13 mouse cellular contexts compared by ENCODE assay signal in the genomic region with DNA sequence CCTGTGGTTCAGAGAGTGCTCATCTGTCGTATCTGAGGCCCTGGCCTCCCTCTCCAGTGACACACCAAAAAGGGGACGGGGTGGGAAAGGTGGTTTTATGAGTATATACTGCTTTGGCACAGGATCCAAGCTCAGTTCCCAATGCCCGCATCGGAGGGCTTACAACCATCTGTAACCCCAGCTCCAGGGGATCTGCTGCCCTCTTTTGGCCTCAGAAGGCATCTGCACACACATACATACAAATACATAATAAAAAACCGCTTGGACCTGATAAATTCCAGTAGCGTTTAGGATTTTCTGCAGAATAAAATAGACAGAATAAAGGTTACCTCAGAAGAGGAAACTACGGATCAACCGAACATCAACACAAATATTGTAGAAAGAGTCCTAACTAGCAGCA. TPM values are rescaled to one million over a fixed set of nuclear protein-coding genes. Genes with fewer than 3 reads are reported as not detected.
A peak's percentile ranks its signal among the peaks of the same experiment; 100 is the strongest.
DNase-seq lines count a peak whose midpoint lies in the region; ATAC-seq and TF ChIP-seq lines count a peak whose summit lies in the region.
"Had no signal": no experiment of that assay in that cellular context is flagged by ENCODE, and none has a peak within 500 bp of the region (broad histone marks: within the 10 kb centered on the region; RNA-seq: fewer than 3 reads in every experiment).

No protein-coding gene starts in this region.

- peaks cover 12% of the 10 kb centered on the region for H3K4me1 ChIP-seq in intestine, postnatal 0 days (replicated peaks; ENCODE audit: control insufficient read depth, insufficient read depth, low read length)
- H3K4me1 ChIP-seq in intestine, embryonic 15.5 days (replicated peaks), result peaks cover 28% of the 10 kb centered on the region
- H3K4me1 ChIP-seq in embryonic facial prominence, embryonic 12.5 days, result peaks cover 67% of the 10 kb centered on the region

- no peaks in the 10 kb centered on the region; the same call in 1 of the 2 replicates for H3K36me3 ChIP-seq in intestine, postnatal 0 days (ENCODE audit: control insufficient read depth, insufficient read depth)
- H3K36me3 ChIP-seq in intestine, embryonic 15.5 days, result no peaks in the 10 kb centered on the region
- no peaks in the 10 kb centered on the region for H3K36me3 ChIP-seq in embryonic facial prominence, embryonic 12.5 days
- H3K36me3 ChIP-seq: liver, embryonic 13.5 days; stomach, embryonic 15.5 days had no signal

- H3K27ac ChIP-seq in intestine, postnatal 0 days (ENCODE audit: low read depth, low read length), result no peak overlapping the region
- H3K27ac ChIP-seq in intestine, embryonic 15.5 days, result no peak overlapping the region
- peak overlapping the region; percentile 77 for H3K27ac ChIP-seq in embryonic facial prominence, embryonic 12.5 days
- H3K27ac ChIP-seq: liver, embryonic 13.5 days; stomach, embryonic 15.5 days had no signal

- DNase-seq in A20 (ENCODE audit: low read depth, low spot score), result peak; percentile 40
- peak; percentile 58 for DNase-seq in ES-CJ7 (ENCODE audit: low read depth, low spot score)
- no peak for DNase-seq in spleen, postnatal 14 days (ENCODE audit: low spot score in 2 of 2)
- no peak for DNase-seq in cerebellum, postnatal 14 days
- no peak for DNase-seq in layer of hippocampus, postnatal 25 days (ENCODE audit: extremely low spot score in 1 of 2, low spot score in 1 of 2)
- DNase-seq: cerebellum, adult 11-12 months; kidney, adult 8-10 months; liver, embryonic 13.5 days had no signal

- no peak for ATAC-seq in intestine, postnatal 0 days
- ATAC-seq in intestine, embryonic 15.5 days, result no peak
- ATAC-seq in embryonic facial prominence, embryonic 12.5 days (ENCODE audit: insufficient number of reproducible peaks, insufficient read depth, low FRiP score, low TSS enrichment), result no peak
- ATAC-seq: forebrain, embryonic 13.5 days had no signal

- H3K4me3 ChIP-seq in intestine, postnatal 0 days (ENCODE audit: low read depth, low read length), result no peak overlapping the region
- no peak overlapping the region for H3K4me3 ChIP-seq in intestine, embryonic 15.5 days (replicated peaks)
- H3K4me3 ChIP-seq in embryonic facial prominence, embryonic 12.5 days, result no peak overlapping the region
- H3K4me3 ChIP-seq: forebrain, embryonic 13.5 days; liver, embryonic 13.5 days; stomach, embryonic 15.5 days had no signal

- H3K9ac ChIP-seq in intestine, postnatal 0 days (ENCODE audit: low read depth, low read length), result no peak overlapping the region
- H3K9ac ChIP-seq in intestine, embryonic 15.5 days, result no peak overlapping the region
- no peak overlapping the region for H3K9ac ChIP-seq in embryonic facial prominence, embryonic 12.5 days
- H3K9ac ChIP-seq: forebrain, embryonic 13.5 days; liver, embryonic 13.5 days; stomach, embryonic 15.5 days had no signal

- no peak overlapping the region for H3K4me2 ChIP-seq in intestine, postnatal 0 days (replicated peaks; ENCODE audit: low read depth)
- H3K4me2 ChIP-seq in intestine, embryonic 15.5 days (replicated peaks), result no peak overlapping the region
- H3K4me2 ChIP-seq in embryonic facial prominence, embryonic 12.5 days (replicated peaks), result no peak overlapping the region
- H3K4me2 ChIP-seq: forebrain, embryonic 13.5 days; liver, embryonic 13.5 days; stomach, embryonic 15.5 days had no signal

- H3K9me3 ChIP-seq in intestine, postnatal 0 days (ENCODE audit: control insufficient read depth), result no peaks in the 10 kb centered on the region
- no peaks in the 10 kb centered on the region for H3K9me3 ChIP-seq in intestine, embryonic 15.5 days
- no peaks in the 10 kb centered on the region for H3K9me3 ChIP-seq in embryonic facial prominence, embryonic 12.5 days
- H3K9me3 ChIP-seq: forebrain, embryonic 13.5 days; liver, embryonic 13.5 days; stomach, embryonic 15.5 days had no signal

- peak; percentile 53 for TF ChIP-seq CTCF in intestine, postnatal 0 days (IDR thresholded peaks at IDR 0.05; ENCODE audit: low read depth)

- 89% methylated on average over 8 of the region's 8 CpGs for WGBS in intestine, postnatal 0 days
- 84% methylated on average over 8 of the region's 8 CpGs for whole genome bisulfite sequencing in intestine, embryonic 15.5 days
- WGBS in embryonic facial prominence, embryonic 12.5 days, result 84% methylated on average over 8 of the region's 8 CpGs

- H3K27me3 ChIP-seq in intestine, postnatal 0 days (replicated peaks; ENCODE audit: control insufficient read depth, insufficient read depth, low read length), result no peaks in the 10 kb centered on the region
- no peaks in the 10 kb centered on the region for H3K27me3 ChIP-seq in intestine, embryonic 15.5 days (replicated peaks)
- no peaks in the 10 kb centered on the region for H3K27me3 ChIP-seq in embryonic facial prominence, embryonic 12.5 days
- H3K27me3 ChIP-seq: forebrain, embryonic 13.5 days; liver, embryonic 13.5 days; stomach, embryonic 15.5 days had no signal

RNA-seq across cellular contexts. Expression of gene Faap20, which starts 29.5 kb away (rescaled TPM):
- polyA plus RNA-seq in intestine, postnatal 0 days (2015; fragmentation: Nextera tagmentation; extraction: Ambion mirVana), result 54.6 and 57.8 TPM in 2 replicates
- 64.1 and 74.9 TPM in 2 replicates for polyA plus RNA-seq in intestine, embryonic 15.5 days (2015; fragmentation: Nextera tagmentation; extraction: Ambion mirVana)
- 85.1 and 87.4 TPM in 2 replicates for polyA plus RNA-seq in embryonic facial prominence, embryonic 12.5 days (2016; fragmentation: Nextera tagmentation; extraction: Ambion mirVana)
- total RNA-seq in layer of hippocampus, postnatal 25 days (2021), result 10 to 100 TPM; 29.2 to 36.6 TPM

RNA-seq across cellular contexts. Expression of gene Ski, which starts 56.7 kb away (rescaled TPM):
- polyA plus RNA-seq in intestine, postnatal 0 days (2015; fragmentation: Nextera tagmentation; extraction: Ambion mirVana), result 13.3 and 14.0 TPM in 2 replicates
- polyA plus RNA-seq in intestine, embryonic 15.5 days (2015; fragmentation: Nextera tagmentation; extraction: Ambion mirVana), result 13.3 and 13.8 TPM in 2 replicates
- polyA plus RNA-seq in embryonic facial prominence, embryonic 12.5 days (2016; fragmentation: Nextera tagmentation; extraction: Ambion mirVana), result 16.8 and 17.7 TPM in 2 replicates
- 100 to 1,000 TPM; 119 to 129 TPM for total RNA-seq in layer of hippocampus, postnatal 25 days (2021)

Comparison
In these comparisons a context has a peak if more than half of its experiments do, and no peak if none do; other contexts are left out.
1. DNase-seq: peak in A20 (single experiment) and ES-CJ7 (single experiment); none in spleen, postnatal 14 days (0 of 2), cerebellum, postnatal 14 days (0 of 2) and layer of hippocampus, postnatal 25 days (0 of 2).